Mouse (Mus musculus) E14TG2a.4 (cell line): Measurements from ENCODE around the gene AI413582.

Source experiments
- H3K27me3 ChIP-seq: 2 replicates; pipeline ENCODE4 v1.6.1; 2014; ENCODE audit warnings: low read length, control low read depth; ENCODE audit not compliant: insufficient read depth
- H3K36me3 ChIP-seq: 2 replicates; pipeline ENCODE4 v1.6.1; 2014; ENCODE audit warnings: low read length, control low read depth; ENCODE audit not compliant: insufficient read depth
- H3K4me1 ChIP-seq: replicated peaks from 2 replicates; pipeline ENCODE4 v1.6.1; 2014; ENCODE audit warnings: low read depth, low read length, control low read depth
- H3K4me3 ChIP-seq: replicated peaks from 2 replicates; pipeline ENCODE4 v1.5.1; 2014; ENCODE audit warnings: mild to moderate bottlenecking, low read length
- H3K9me3 ChIP-seq: 2 replicates; pipeline ENCODE4 v1.6.1; 2014; ENCODE audit warnings: low read length, control low read depth
- CTCF ChIP-seq: conservative IDR thresholded peaks from 2 replicates; pipeline ENCODE4 v1.5.1; 2014; ENCODE audit warnings: low read length
- NANOG ChIP-seq: IDR thresholded peaks from 2 replicates; pipeline ENCODE4 v1.6.1; 2014; ENCODE audit warnings: borderline replicate concordance, low read length, mixed read lengths
- POU5F1 ChIP-seq: IDR thresholded peaks from 2 replicates; pipeline ENCODE4 v1.6.1; 2014; ENCODE audit warnings: low read length, borderline replicate concordance

Gene AI413582

GRCm38 (mm10) chr17:27586661-27587060 is 21.1 kb upstream of the AI413582 start:
- Histone ChIP-seq H3K27me3 (no peaks in the 10 kb centered on the region), H3K4me3 (no peak overlapping the region), H3K4me1 (peaks cover 90% of the 10 kb centered on the region), H3K9me3 (no peaks in the 10 kb centered on the region), H3K36me3 (peaks cover 84% of the 10 kb centered on the region)
- TF ChIP-seq POU5F1 (no peak), CTCF (no peak), NANOG (no peak)

DNA sequence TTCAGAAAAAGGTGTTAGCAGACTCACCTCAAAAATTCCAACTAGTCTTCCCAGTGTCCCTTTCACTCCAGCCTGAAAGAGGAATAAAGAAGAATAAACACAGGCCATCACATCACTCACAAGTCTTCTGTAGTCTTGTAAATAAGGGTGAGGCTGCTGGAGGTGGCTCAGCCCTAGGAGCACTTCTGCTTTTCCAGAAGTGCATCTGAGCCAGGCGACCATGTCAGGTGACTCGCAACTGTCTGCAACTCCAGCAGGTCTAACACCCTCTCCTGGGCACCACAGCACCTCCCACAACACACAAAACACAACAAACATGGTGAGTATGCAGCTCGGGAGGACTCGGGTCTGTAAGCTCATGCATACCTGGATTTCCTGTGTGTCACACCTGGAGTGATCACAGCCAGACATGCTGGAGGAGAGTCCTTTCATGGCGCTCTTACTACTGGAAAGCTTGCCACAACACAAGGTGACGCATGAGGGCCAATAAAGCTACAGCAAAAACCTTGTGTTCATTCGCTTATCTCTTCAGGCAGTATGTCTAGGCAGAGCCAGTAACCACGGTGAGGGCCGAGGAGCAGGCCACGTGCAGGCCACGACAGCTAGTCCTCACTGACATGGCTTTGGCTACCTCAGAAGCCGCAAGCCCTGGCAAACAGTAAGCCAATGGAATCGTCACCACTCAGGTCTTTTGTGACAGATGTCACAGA is 17.8 kb upstream of the AI413582 start:
- peaks cover 85% of the 10 kb centered on the region for H3K36me3 ChIP-seq
- H3K9me3 ChIP-seq = no peaks in the 10 kb centered on the region
- TF ChIP-seq POU5F1 (no peak), NANOG (0 out of 2 replicates have a peak, but pooled peaks have one; percentile 2)
- 0 out of 2 replicates have a peak overlapping the region, but pooled peaks have one; percentile 10 for H3K4me3 ChIP-seq
- no peaks in the 10 kb centered on the region for H3K27me3 ChIP-seq
- peaks cover 89% of the 10 kb centered on the region for H3K4me1 ChIP-seq

- Histone ChIP-seq H3K4me3 (peak overlapping the region; percentile 49), H3K36me3 (peaks cover 84% of the 10 kb centered on the region)
- no peak for TF ChIP-seq CTCF
- no peak for TF ChIP-seq NANOG
- no peak for TF ChIP-seq POU5F1
Measured at GRCm38 (mm10) chr17:27580392-27581068, 15.0 kb upstream of the AI413582 start.

GRCm38 (mm10) chr17:27579816-27580215 is 14.3 kb upstream of the AI413582 start:
- no peak for TF ChIP-seq NANOG

More at GRCm38 (mm10) chr17:27580392-27581068, 15.0 kb upstream of the AI413582 start:
- no peaks in the 10 kb centered on the region for H3K27me3 ChIP-seq
- no peaks in the 10 kb centered on the region for H3K9me3 ChIP-seq
- H3K4me1 ChIP-seq = peaks cover 90% of the 10 kb centered on the region

DNA sequence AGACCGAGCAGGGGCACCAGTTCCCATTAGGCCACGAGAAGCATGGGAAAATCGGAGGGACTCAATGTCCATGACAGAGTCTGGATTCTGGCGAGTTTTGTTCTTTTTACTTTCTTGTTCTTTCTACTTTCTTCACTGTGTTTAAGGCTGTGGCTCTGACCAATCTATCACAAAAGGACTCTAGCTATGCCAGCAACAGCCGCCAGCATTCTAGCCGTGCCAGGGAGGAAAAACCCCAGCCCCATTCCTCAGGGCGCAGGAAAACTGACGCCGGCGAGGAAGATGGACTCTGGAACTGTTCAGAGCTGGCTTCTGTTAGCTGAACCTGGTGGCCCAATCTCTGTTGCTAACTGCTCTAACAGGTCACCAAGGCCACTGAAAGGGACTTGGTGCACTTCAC is 12.9 kb upstream of the AI413582 start:
- Histone ChIP-seq H3K36me3 (peaks cover 83% of the 10 kb centered on the region), H3K4me3 (no peak overlapping the region), H3K27me3 (no peaks in the 10 kb centered on the region), H3K4me1 (peaks cover 92% of the 10 kb centered on the region), H3K9me3 (no peaks in the 10 kb centered on the region)
- TF ChIP-seq NANOG (no peak), POU5F1 (no peak), CTCF (no peak)

More at GRCm38 (mm10) chr17:27579816-27580215, 14.3 kb upstream of the AI413582 start:
- Histone ChIP-seq H3K9me3 (no peaks in the 10 kb centered on the region), H3K4me3 (peak overlapping the region; percentile 49; the same call in 1 of the 2 replicates), H3K36me3 (peaks cover 84% of the 10 kb centered on the region), H3K4me1 (peaks cover 89% of the 10 kb centered on the region), H3K27me3 (no peaks in the 10 kb centered on the region)

GRCm38 (mm10) chr17:27577468-27577867 is 11.9 kb upstream of the AI413582 start:
- Histone ChIP-seq H3K4me1 (peaks cover 88% of the 10 kb centered on the region), H3K27me3 (no peaks in the 10 kb centered on the region), H3K4me3 (no peak overlapping the region), H3K36me3 (peaks cover 76% of the 10 kb centered on the region), H3K9me3 (no peaks in the 10 kb centered on the region)
- TF ChIP-seq POU5F1 (no peak), CTCF (peak; percentile 43), NANOG (no peak)

DNA sequence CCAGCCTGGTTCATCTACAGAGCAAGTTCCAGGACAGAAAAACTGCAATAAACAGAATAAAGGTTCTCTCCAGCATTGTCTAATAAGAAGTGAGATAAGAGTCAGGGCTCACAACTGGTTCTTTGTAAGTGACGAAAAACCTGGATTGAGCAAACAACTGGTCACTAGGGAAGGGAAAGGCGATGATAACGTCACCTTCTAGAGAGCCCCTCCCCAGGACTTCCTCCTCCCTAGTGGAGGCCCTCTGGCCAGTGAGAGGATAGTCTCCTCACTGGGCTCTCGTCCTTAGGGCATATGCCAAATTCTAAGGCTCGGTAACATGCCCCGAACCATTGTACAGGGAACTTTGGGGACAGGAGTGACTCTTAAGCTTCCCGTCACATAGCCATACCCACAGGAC is 10.5 kb upstream of the AI413582 start:
- Histone ChIP-seq H3K9me3 (no peaks in the 10 kb centered on the region), H3K27me3 (no peaks in the 10 kb centered on the region), H3K4me1 (peaks cover 84% of the 10 kb centered on the region), H3K4me3 (no peak overlapping the region), H3K36me3 (peaks cover 66% of the 10 kb centered on the region)
- TF ChIP-seq POU5F1 (no peak), CTCF (no peak), NANOG (no peak)

DNA sequence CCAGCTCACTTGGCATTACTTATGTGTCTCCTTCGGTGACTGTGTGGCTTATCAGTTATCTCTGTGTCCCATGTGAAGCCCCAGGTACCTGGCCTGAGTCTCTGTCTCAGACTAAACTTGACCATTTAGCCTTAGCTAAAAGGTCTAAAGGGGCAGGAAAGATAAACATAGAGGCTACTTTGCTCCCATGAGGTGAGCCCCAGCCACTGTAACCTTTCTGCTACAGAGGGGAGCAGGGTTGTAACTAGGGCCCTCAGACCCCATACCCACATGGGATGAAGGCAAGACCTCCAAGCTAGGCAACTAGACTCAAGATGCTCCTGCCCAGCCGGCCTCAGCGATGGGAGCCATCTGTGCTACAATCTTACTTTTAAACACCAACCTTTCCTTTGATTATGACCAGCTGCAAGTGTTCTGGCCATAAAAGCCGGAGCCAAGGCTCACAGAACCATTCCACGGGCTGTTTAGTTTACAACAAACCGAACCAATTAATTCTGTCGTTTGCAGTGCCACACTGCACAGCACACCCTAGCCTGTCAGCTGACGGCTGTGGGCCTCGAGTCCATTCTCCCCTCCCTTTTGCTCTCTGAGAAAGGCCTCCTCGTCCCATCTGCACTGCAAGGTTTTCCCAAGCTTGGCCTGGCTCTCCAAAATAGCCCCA is 9.7 kb upstream of the AI413582 start:
- H3K4me1 ChIP-seq = peaks cover 81% of the 10 kb centered on the region
- no peaks in the 10 kb centered on the region for H3K27me3 ChIP-seq
- H3K9me3 ChIP-seq = no peaks in the 10 kb centered on the region
- TF ChIP-seq POU5F1 = no peak
- TF ChIP-seq CTCF = no peak
- no peak for TF ChIP-seq NANOG
- H3K4me3 ChIP-seq = no peak overlapping the region
- peaks cover 58% of the 10 kb centered on the region for H3K36me3 ChIP-seq
